Mouse (Mus musculus): ENCODE results near the gene Ccnq. TPM values are rescaled to one million over a fixed set of nuclear protein-coding genes. Genes with fewer than 3 reads are reported as not detected.

Gene Ccnq
- total and polyA plus RNA-seq, 3 experiments: 47.7 to 63.5 (median 55.5) TPM

GRCm38 (mm10) chr11:78796072-78796729 is 44.7 kb upstream of the Ccnq start:
- Histone ChIP-seq H3K36me3 (replicated peaks in 1 of 2; ENCODE audit: control insufficient read depth in 1 of 2, insufficient read depth in 1 of 2, low read length in 1 of 2) (no peaks in the 10 kb centered on the region), H3K79me2 (replicated peaks; ENCODE audit: control insufficient read depth, extremely low read depth, insufficient read depth, poor library complexity, severe bottlenecking) (no peaks in the 10 kb centered on the region), H3K9ac (ENCODE audit: insufficient read depth, low read depth) (no peak overlapping the region), H3K4me2 (ENCODE audit: insufficient read depth, low read depth, poor library complexity, severe bottlenecking) (no peak overlapping the region), H3K27ac (ENCODE audit: insufficient read depth, low read depth) (no peak overlapping the region), H3K9me3 (replicated peaks; ENCODE audit: low read length) (no peaks in the 10 kb centered on the region), H3K4me1 (ENCODE audit: control insufficient read depth in 1 of 2, insufficient read depth in 2 of 2) (peaks cover 0 to 18% of the 10 kb centered on the region in 2 experiments; a peak in 2 of 4 replicates), H3K27me3 (replicated peaks) (peaks cover 5% of the 10 kb centered on the region), H3K4me3 (replicated peaks in 1 of 3; ENCODE audit: low read depth in 2 of 3, low read length in 2 of 3, poor library complexity in 1 of 3) (no peak overlapping the region)
- in situ Hi-C loops (cut with MboI; ENCODE audit: low pct_ligation_motif_present, low pct_unique_long_range_greater_than_20kb, low sequenced_read_pairs): no loop called here
- TF ChIP-seq MXI1 (IDR thresholded peaks at IDR 0.05; ENCODE audit: low read depth, low read length): no peak
- TF ChIP-seq ZMIZ1 (IDR thresholded peaks at IDR 0.05; ENCODE audit: low read depth, low read length): no peak
- no peak for TF ChIP-seq GABPA (IDR thresholded peaks at IDR 0.05; ENCODE audit: insufficient replicate concordance, low read depth, low read length)
- TF ChIP-seq IRF4 (IDR thresholded peaks at IDR 0.05; ENCODE audit: low read depth, low read length): no peak
- no peak for TF ChIP-seq JUND (conservative IDR thresholded peaks at IDR 0.05; ENCODE audit: low read depth, low read length)
- no peak for TF ChIP-seq TCF12 (IDR thresholded peaks at IDR 0.05; ENCODE audit: low read depth, low read length)
- TF ChIP-seq MAZ (IDR thresholded peaks at IDR 0.05; ENCODE audit: low read depth, low read length): no peak
- no peak for TF ChIP-seq RAD21 (IDR thresholded peaks at IDR 0.05; ENCODE audit: low read depth, low read length)
- no peak for TF ChIP-seq ZNF384 (IDR thresholded peaks at IDR 0.05; ENCODE audit: low read depth, low read length)
- TF ChIP-seq ETS1 (conservative IDR thresholded peaks at IDR 0.05; ENCODE audit: low read depth, low read length): no peak
- TF ChIP-seq MYC (IDR thresholded peaks at IDR 0.05; ENCODE audit: low read depth, low read length): no peak
- no peak for TF ChIP-seq SIN3A (IDR thresholded peaks at IDR 0.05; ENCODE audit: low read length)
- TF ChIP-seq E2F4 (IDR thresholded peaks at IDR 0.05; ENCODE audit: insufficient replicate concordance, low read depth, low read length): no peak
- no peak for TF ChIP-seq ZC3H11A (IDR thresholded peaks at IDR 0.05; ENCODE audit: low read depth, low read length)
- TF ChIP-seq CHD1 (IDR thresholded peaks at IDR 0.05; ENCODE audit: low read depth, low read length): no peak
- TF ChIP-seq CTCF (conservative IDR thresholded peaks at IDR 0.05 in 1 of 2, IDR thresholded peaks at IDR 0.05 in 1 of 2; ENCODE audit: low read depth in 2 of 2, low read length in 2 of 2): no peak
- TF ChIP-seq NRF1 (IDR thresholded peaks at IDR 0.05; ENCODE audit: low read depth, low read length): no peak
- TF ChIP-seq POLR2AphosphoS2 (IDR thresholded peaks at IDR 0.05; ENCODE audit: low read depth, low read length): no peak
- no peak for DNase-seq (ENCODE audit: extremely low read depth)
- dilution Hi-C loops (cut with MboI; ENCODE audit: extremely low pct_ligation_motif_present, extremely low pct_unique_long_range_greater_than_20kb, low sequenced_read_pairs): no loop called here

GRCm38 (mm10) chr11:78793116-78793515 is 41.6 kb upstream of the Ccnq start:
- peaks cover 5% of the 10 kb centered on the region for H3K27me3 ChIP-seq (replicated peaks)
- no peak overlapping the region for H3K27ac ChIP-seq (ENCODE audit: insufficient read depth, low read depth)
- H3K79me2 ChIP-seq (replicated peaks; ENCODE audit: control insufficient read depth, extremely low read depth, insufficient read depth, poor library complexity, severe bottlenecking): no peaks in the 10 kb centered on the region
- H3K4me2 ChIP-seq (ENCODE audit: insufficient read depth, low read depth, poor library complexity, severe bottlenecking): no peak overlapping the region
- no peak for DNase-seq (ENCODE audit: extremely low read depth)
- dilution Hi-C loops (cut with MboI; ENCODE audit: extremely low pct_ligation_motif_present, extremely low pct_unique_long_range_greater_than_20kb, low sequenced_read_pairs): no loop called here
- no peak overlapping the region for H3K9ac ChIP-seq (ENCODE audit: insufficient read depth, low read depth)
- H3K9me3 ChIP-seq (replicated peaks; ENCODE audit: low read length): no peaks in the 10 kb centered on the region
- H3K4me3 ChIP-seq (replicated peaks in 1 of 3; ENCODE audit: low read depth in 2 of 3, low read length in 2 of 3, poor library complexity in 1 of 3): no peak overlapping the region
- peaks cover 4 to 31% of the 10 kb centered on the region in 2 experiments; a peak in 3 of 4 replicates for H3K4me1 ChIP-seq (ENCODE audit: control insufficient read depth in 1 of 2, insufficient read depth in 2 of 2)
- no peaks in the 10 kb centered on the region for H3K36me3 ChIP-seq (replicated peaks in 1 of 2; ENCODE audit: control insufficient read depth in 1 of 2, insufficient read depth in 1 of 2, low read length in 1 of 2)
- in situ Hi-C loops (cut with MboI; ENCODE audit: low pct_ligation_motif_present, low pct_unique_long_range_greater_than_20kb, low sequenced_read_pairs): no loop called here
- TF ChIP-seq ZC3H11A (IDR thresholded peaks at IDR 0.05; ENCODE audit: low read depth, low read length) (no peak), MEF2A (IDR thresholded peaks at IDR 0.05; ENCODE audit: borderline replicate concordance, low read depth, low read length) (no peak), CHD1 (IDR thresholded peaks at IDR 0.05; ENCODE audit: low read depth, low read length) (no peak), ZNF384 (IDR thresholded peaks at IDR 0.05; ENCODE audit: low read depth, low read length) (no peak), ETS1 (conservative IDR thresholded peaks at IDR 0.05; ENCODE audit: low read depth, low read length) (no peak), USF2 (conservative IDR thresholded peaks at IDR 0.05; ENCODE audit: low read depth, low read length) (no peak), POLR2A (IDR thresholded peaks at IDR 0.05; ENCODE audit: low read depth, low read length) (no peak), BHLHE40 (IDR thresholded peaks at IDR 0.05; ENCODE audit: low read depth, low read length) (no peak), TBP (conservative IDR thresholded peaks at IDR 0.05; ENCODE audit: low read depth, low read length) (no peak), NELFE (IDR thresholded peaks at IDR 0.05; ENCODE audit: low read depth, low read length) (no peak), MAZ (IDR thresholded peaks at IDR 0.05; ENCODE audit: low read depth, low read length) (no peak), HCFC1 (IDR thresholded peaks at IDR 0.05; ENCODE audit: low read depth, low read length) (no peak), ELF1 (IDR thresholded peaks at IDR 0.05; ENCODE audit: low read depth, low read length) (no peak), RAD21 (IDR thresholded peaks at IDR 0.05; ENCODE audit: low read depth, low read length) (no peak), SIN3A (IDR thresholded peaks at IDR 0.05; ENCODE audit: low read length) (no peak), MAX (IDR thresholded peaks at IDR 0.05; ENCODE audit: low read length) (no peak)

Data from CH12.LX (cell line).